Mouse (Mus musculus): ENCODE results near the gene Mpeg1. TPM values are rescaled to one million over a fixed set of nuclear protein-coding genes. Genes with fewer than 3 reads are reported as not detected.

Gene Mpeg1
- polyA plus RNA-seq, 1 experiment from 2014 or later: not detected

GRCm38 (mm10) chr19:12500124-12500523 lies 39.5 kb downstream of the Mpeg1 start:
- H3K4me1 ChIP-seq: 0 out of 2 replicates have a peak, but pooled peaks cover 15% of the 10 kb centered on the region
- peak; percentile 74 for DNase-seq (ENCODE audit: low spot score)
- no peaks in the 10 kb centered on the region for H3K36me3 ChIP-seq
- peaks cover 29% of the 10 kb centered on the region for H3K27me3 ChIP-seq (ENCODE audit: insufficient read depth, poor library complexity, severe bottlenecking)
- no peaks in the 10 kb centered on the region for H3K9me3 ChIP-seq
- no peak overlapping the region for H3K27ac ChIP-seq
- WGBS: 27% methylated on average over 3 of the region's 3 CpGs
- peak overlapping the region; percentile 82; the same call in 1 of the 2 replicates for H3K4me3 ChIP-seq

GRCm38 (mm10) chr19:12500881-12501311 lies 40.3 kb downstream of the Mpeg1 start:
- Histone ChIP-seq H3K27me3 (ENCODE audit: insufficient read depth, poor library complexity, severe bottlenecking) (peaks cover 29% of the 10 kb centered on the region), H3K4me1 (0 out of 2 replicates have a peak, but pooled peaks cover 15% of the 10 kb centered on the region), H3K4me3 (peak overlapping the region; percentile 82), H3K9me3 (no peaks in the 10 kb centered on the region), H3K36me3 (no peaks in the 10 kb centered on the region), H3K27ac (peak overlapping the region; percentile 85)
- under 1% methylated on average over 38 of the region's 38 CpGs for WGBS
- peak; percentile 77 for DNase-seq (ENCODE audit: low spot score)

- DNase-seq (ENCODE audit: low spot score): peak; percentile 94
- Histone ChIP-seq H3K27me3 (ENCODE audit: insufficient read depth, poor library complexity, severe bottlenecking) (peaks cover 29% of the 10 kb centered on the region), H3K27ac (peak within 1 kb of the TSS; percentile 85), H3K4me3 (peak within 1 kb of the TSS; percentile 82), H3K9me3 (no peaks in the 10 kb centered on the region), H3K36me3 (no peaks in the 10 kb centered on the region), H3K4me1 (0 out of 2 replicates have a peak, but pooled peaks cover 15% of the 10 kb centered on the region)
- WGBS: under 1% methylated on average over 78 of the region's 80 CpGs
Measured at GRCm38 (mm10) chr19:12501370-12502347, 41.1 kb downstream of the Mpeg1 start, which contains the start of gene Dtx4. Gene Dtx4, minus strand, starts transcription at chr19:12501454.

- no peak for DNase-seq (ENCODE audit: low spot score)
- no peak overlapping the region for H3K27ac ChIP-seq
- peaks cover 29% of the 10 kb centered on the region for H3K27me3 ChIP-seq (ENCODE audit: insufficient read depth, poor library complexity, severe bottlenecking)
- no peaks in the 10 kb centered on the region for H3K36me3 ChIP-seq
- H3K4me3 ChIP-seq: no peak overlapping the region
- H3K4me1 ChIP-seq: 0 out of 2 replicates have a peak, but pooled peaks cover 15% of the 10 kb centered on the region
- no peaks in the 10 kb centered on the region for H3K9me3 ChIP-seq
- WGBS: 85% methylated on average over 7 of the region's 7 CpGs
Measured at GRCm38 (mm10) chr19:12502756-12503155, 42.2 kb downstream of the Mpeg1 start.

GRCm38 (mm10) chr19:12514621-12515020 lies 54.0 kb downstream of the Mpeg1 start:
- no peaks in the 10 kb centered on the region for H3K4me1 ChIP-seq
- no peak for DNase-seq (ENCODE audit: low spot score)

More at GRCm38 (mm10) chr19:12514621-12515020, 54.0 kb downstream of the Mpeg1 start:
- H3K36me3 ChIP-seq: no peaks in the 10 kb centered on the region
- H3K27ac ChIP-seq: no peak overlapping the region
- H3K27me3 ChIP-seq (ENCODE audit: insufficient read depth, poor library complexity, severe bottlenecking): no peaks in the 10 kb centered on the region
- H3K4me3 ChIP-seq: no peak overlapping the region
- no peaks in the 10 kb centered on the region for H3K9me3 ChIP-seq

Other genes starting within 250 kb of the Mpeg1 start
- gene Olfr1432, start 228.2 kb upstream of the Mpeg1 start, polyA plus RNA-seq (2016; fragmentation: Nextera tagmentation; extraction: Ambion mirVana): not detected in 2 replicates
- gene Olfr262, start 219.1 kb upstream of the Mpeg1 start, polyA plus RNA-seq (2016; fragmentation: Nextera tagmentation; extraction: Ambion mirVana): not detected in 2 replicates
- not detected in 2 replicates for gene Olfr235, start 199.7 kb upstream of the Mpeg1 start, polyA plus RNA-seq (2016; fragmentation: Nextera tagmentation; extraction: Ambion mirVana)
- gene Olfr1434, start 180.9 kb upstream of the Mpeg1 start, polyA plus RNA-seq (2016; fragmentation: Nextera tagmentation; extraction: Ambion mirVana): not detected in 2 replicates
- gene Olfr1436, start 161.6 kb upstream of the Mpeg1 start, polyA plus RNA-seq (2016; fragmentation: Nextera tagmentation; extraction: Ambion mirVana): not detected in 2 replicates
- gene Olfr1437, start 135.7 kb upstream of the Mpeg1 start, polyA plus RNA-seq (2016; fragmentation: Nextera tagmentation; extraction: Ambion mirVana): not detected in 2 replicates
- not detected in 2 replicates for gene Olfr1438-ps1, start 124.9 kb upstream of the Mpeg1 start, polyA plus RNA-seq (2016; fragmentation: Nextera tagmentation; extraction: Ambion mirVana)
- gene Olfr1440, start 73.5 kb upstream of the Mpeg1 start, polyA plus RNA-seq (2016; fragmentation: Nextera tagmentation; extraction: Ambion mirVana): not detected in 2 replicates
- not detected in 2 replicates for gene Olfr1441, start 43.3 kb upstream of the Mpeg1 start, polyA plus RNA-seq (2016; fragmentation: Nextera tagmentation; extraction: Ambion mirVana)
- not detected in 2 replicates for gene Pfpl, start 32.9 kb upstream of the Mpeg1 start, polyA plus RNA-seq (2016; fragmentation: Nextera tagmentation; extraction: Ambion mirVana)
- gene Dtx4, start 40.7 kb downstream of the Mpeg1 start, polyA plus RNA-seq (2016; fragmentation: Nextera tagmentation; extraction: Ambion mirVana): 0.91 and 2.9 TPM in 2 replicates
- 20.4 and 21.3 TPM in 2 replicates for gene Fam111a, start 85.0 kb downstream of the Mpeg1 start, polyA plus RNA-seq (2016; fragmentation: Nextera tagmentation; extraction: Ambion mirVana)
- 0.10 and 0.17 TPM in 2 replicates for gene Gm4952, start 139.2 kb downstream of the Mpeg1 start, polyA plus RNA-seq (2016; fragmentation: Nextera tagmentation; extraction: Ambion mirVana)
- not detected in 2 replicates for gene Glyat, start 172.5 kb downstream of the Mpeg1 start, polyA plus RNA-seq (2016; fragmentation: Nextera tagmentation; extraction: Ambion mirVana)
- gene Olfr1442, start 209.7 kb downstream of the Mpeg1 start, polyA plus RNA-seq (2016; fragmentation: Nextera tagmentation; extraction: Ambion mirVana): not detected in 2 replicates
- gene Olfr1443, start 217.3 kb downstream of the Mpeg1 start, polyA plus RNA-seq (2016; fragmentation: Nextera tagmentation; extraction: Ambion mirVana): not detected in 2 replicates
- gene Keg1, start 235.0 kb downstream of the Mpeg1 start, polyA plus RNA-seq (2016; fragmentation: Nextera tagmentation; extraction: Ambion mirVana): not detected in 2 replicates